Mouse (Mus musculus): ENCODE measurements around the gene Grb10. TPM values are rescaled to one million over a fixed set of nuclear protein-coding genes. Genes with fewer than 3 reads are reported as not detected.

The Grb10 gene
- polyA plus RNA-seq, 2 experiments: 243 to 644 TPM

DNA sequence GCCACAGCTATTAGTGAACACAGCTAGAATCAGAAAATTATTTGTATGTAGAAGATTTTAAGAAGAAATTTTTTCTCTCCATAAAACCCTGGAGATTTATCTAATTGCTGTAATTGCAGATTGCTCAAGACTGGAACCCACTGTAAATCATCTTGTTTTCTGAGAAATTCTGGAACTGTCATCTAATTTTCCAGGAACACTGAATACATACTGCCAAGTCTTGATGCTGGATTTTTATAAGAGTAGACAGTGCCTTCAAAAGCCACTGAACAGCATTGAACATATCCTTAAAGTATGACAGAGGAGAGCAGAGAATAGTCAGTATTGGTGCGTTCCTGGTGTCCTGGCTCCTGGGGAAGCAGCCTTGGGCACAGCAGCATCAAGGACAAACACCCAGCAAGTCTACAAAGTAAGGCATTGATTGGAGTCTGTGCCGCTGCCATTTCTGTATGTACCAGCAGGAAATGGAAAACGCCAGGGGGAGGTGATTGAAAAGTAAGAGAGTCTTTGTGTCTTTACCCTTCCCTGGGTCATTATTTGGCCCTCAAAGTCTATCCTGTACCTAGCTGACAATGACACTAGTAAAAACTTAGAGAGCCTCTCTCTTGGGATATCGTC, 38.1 kb downstream of the Grb10 start:
- TF ChIP-seq POLR2A (IDR thresholded peaks at IDR 0.05; ENCODE audit: borderline replicate concordance, extremely low read depth, insufficient read depth, insufficient read length): no peak
- Histone ChIP-seq H3K27ac (replicated peaks; ENCODE audit: low read depth, low read length) (no peak overlapping the region), H3K27me3 (ENCODE audit: control insufficient read depth, insufficient read depth, low read length) (no peaks in the 10 kb centered on the region), H3K4me3 (replicated peaks; ENCODE audit: low read length) (no peak overlapping the region), H3K4me2 (replicated peaks; ENCODE audit: low read depth, low read length, severe bottlenecking) (no peak overlapping the region), H3K4me1 (ENCODE audit: control insufficient read depth, insufficient read depth, low read length) (no peaks in the 10 kb centered on the region), H3K9ac (ENCODE audit: low read depth, low read length, severe bottlenecking) (no peak overlapping the region), H3K9me3 (ENCODE audit: control insufficient read depth, low read length) (no peaks in the 10 kb centered on the region), H3K36me3 (ENCODE audit: control insufficient read depth, insufficient read depth, low read length) (peaks cover 5% of the 10 kb centered on the region; the same call in 1 of the 2 replicates)
- no peak for ATAC-seq (ENCODE audit: low FRiP score, low read depth)
- no peak for DNase-seq (ENCODE audit: low spot score)
- WGBS: 87% methylated on average over 4 of the region's 4 CpGs

DNA sequence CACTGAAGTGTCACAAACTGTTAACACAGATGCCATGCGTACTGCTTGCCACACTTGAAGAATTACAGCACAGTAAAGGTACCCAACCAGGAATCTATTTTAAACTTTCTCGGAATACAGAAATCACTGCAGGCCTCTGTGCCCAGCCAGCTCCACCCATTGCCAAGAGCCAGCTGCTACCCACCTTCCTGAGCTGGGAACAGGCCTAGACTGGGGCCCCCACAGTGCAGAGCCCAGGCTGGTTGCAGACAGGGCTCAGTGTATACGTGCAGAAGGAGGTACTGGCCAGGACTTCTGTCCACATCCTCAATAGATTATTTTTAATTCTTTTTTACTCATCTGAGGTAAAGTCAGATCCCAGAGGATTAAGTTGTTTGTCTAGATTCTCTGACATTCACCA, 39.6 kb downstream of the Grb10 start:
- H3K4me2 ChIP-seq (replicated peaks; ENCODE audit: low read depth, low read length, severe bottlenecking): no peak overlapping the region
- H3K4me3 ChIP-seq (replicated peaks; ENCODE audit: low read length): no peak overlapping the region
- no peaks in the 10 kb centered on the region for H3K4me1 ChIP-seq (ENCODE audit: control insufficient read depth, insufficient read depth, low read length)
- TF ChIP-seq POLR2A (IDR thresholded peaks at IDR 0.05; ENCODE audit: borderline replicate concordance, extremely low read depth, insufficient read depth, insufficient read length): no peak
- H3K9ac ChIP-seq (ENCODE audit: low read depth, low read length, severe bottlenecking): no peak overlapping the region
- H3K9me3 ChIP-seq (ENCODE audit: control insufficient read depth, low read length): no peaks in the 10 kb centered on the region
- peaks cover 5% of the 10 kb centered on the region; the same call in 1 of the 2 replicates for H3K36me3 ChIP-seq (ENCODE audit: control insufficient read depth, insufficient read depth, low read length)
- no peak overlapping the region for H3K27ac ChIP-seq (replicated peaks; ENCODE audit: low read depth, low read length)
- 81% methylated on average over 3 of the region's 3 CpGs for WGBS
- H3K27me3 ChIP-seq (ENCODE audit: control insufficient read depth, insufficient read depth, low read length): no peaks in the 10 kb centered on the region
- DNase-seq (ENCODE audit: low spot score) (no peak), ATAC-seq (ENCODE audit: low FRiP score, low read depth) (0 out of 2 replicates have a peak, but pooled peaks have one; percentile 7)

DNA sequence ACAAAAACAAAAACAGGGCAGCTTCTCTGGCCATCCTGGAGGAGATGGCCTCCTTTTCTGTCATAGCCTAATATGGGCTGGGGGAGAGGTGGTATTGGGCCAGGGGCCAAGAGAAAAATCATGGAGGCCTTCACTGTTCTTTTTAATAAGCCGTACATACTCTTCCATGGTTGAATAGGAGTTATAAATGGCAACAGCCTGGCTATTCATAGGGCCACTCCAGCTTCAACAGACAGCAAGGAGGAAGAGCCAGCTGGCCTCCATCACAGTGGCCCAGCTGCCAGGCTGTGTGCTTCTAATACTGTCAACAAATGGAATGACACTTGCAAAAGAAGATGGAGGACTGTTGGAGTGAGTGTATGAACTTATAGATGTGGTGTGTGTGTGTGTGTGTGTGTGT, 41.4 kb downstream of the Grb10 start:
- TF ChIP-seq POLR2A (IDR thresholded peaks at IDR 0.05; ENCODE audit: borderline replicate concordance, extremely low read depth, insufficient read depth, insufficient read length): no peak
- Histone ChIP-seq H3K36me3 (ENCODE audit: control insufficient read depth, insufficient read depth, low read length) (peaks cover 5% of the 10 kb centered on the region; the same call in 1 of the 2 replicates), H3K27me3 (ENCODE audit: control insufficient read depth, insufficient read depth, low read length) (no peaks in the 10 kb centered on the region), H3K27ac (replicated peaks; ENCODE audit: low read depth, low read length) (no peak overlapping the region), H3K4me1 (ENCODE audit: control insufficient read depth, insufficient read depth, low read length) (no peaks in the 10 kb centered on the region), H3K9ac (ENCODE audit: low read depth, low read length, severe bottlenecking) (no peak overlapping the region), H3K4me3 (replicated peaks; ENCODE audit: low read length) (no peak overlapping the region), H3K4me2 (replicated peaks; ENCODE audit: low read depth, low read length, severe bottlenecking) (no peak overlapping the region), H3K9me3 (ENCODE audit: control insufficient read depth, low read length) (no peaks in the 10 kb centered on the region)
- 71% methylated on average over 1 of the region's 1 CpGs for WGBS
- DNase-seq (ENCODE audit: low spot score) (no peak), ATAC-seq (ENCODE audit: low FRiP score, low read depth) (peak; percentile 28; the same call in 1 of the 2 replicates)

DNA sequence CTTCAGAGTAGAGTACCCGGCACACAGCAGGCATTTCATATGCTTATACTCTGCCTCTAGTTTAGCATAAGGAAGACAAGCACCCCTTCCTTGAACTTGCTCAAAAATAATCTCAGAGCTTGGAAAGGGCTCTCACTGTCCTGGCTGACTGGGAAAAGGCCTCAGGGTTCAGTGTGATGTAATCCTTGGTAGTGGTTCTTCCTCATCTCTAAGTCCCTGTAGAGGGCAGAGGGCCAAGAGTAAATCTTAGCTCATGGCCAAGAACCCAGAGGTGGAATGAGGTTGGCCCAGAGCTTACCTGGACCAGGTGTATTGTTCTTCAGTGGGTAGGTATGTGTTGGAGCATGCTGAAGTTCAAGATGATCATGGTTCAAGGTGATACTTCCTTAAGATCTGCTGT, 43.1 kb downstream of the Grb10 start:
- Histone ChIP-seq H3K9ac (ENCODE audit: low read depth, low read length, severe bottlenecking) (no peak overlapping the region), H3K36me3 (ENCODE audit: control insufficient read depth, insufficient read depth, low read length) (no peaks in the 10 kb centered on the region; the same call in 1 of the 2 replicates), H3K4me2 (replicated peaks; ENCODE audit: low read depth, low read length, severe bottlenecking) (no peak overlapping the region), H3K4me3 (replicated peaks; ENCODE audit: low read length) (no peak overlapping the region), H3K27me3 (ENCODE audit: control insufficient read depth, insufficient read depth, low read length) (no peaks in the 10 kb centered on the region), H3K27ac (replicated peaks; ENCODE audit: low read depth, low read length) (no peak overlapping the region), H3K4me1 (ENCODE audit: control insufficient read depth, insufficient read depth, low read length) (no peaks in the 10 kb centered on the region), H3K9me3 (ENCODE audit: control insufficient read depth, low read length) (no peaks in the 10 kb centered on the region)
- WGBS: 84% methylated on average over 1 of the region's 1 CpGs
- DNase-seq (ENCODE audit: low spot score) (no peak), ATAC-seq (ENCODE audit: low FRiP score, low read depth) (no peak)
- TF ChIP-seq POLR2A (IDR thresholded peaks at IDR 0.05; ENCODE audit: borderline replicate concordance, extremely low read depth, insufficient read depth, insufficient read length): no peak

DNA sequence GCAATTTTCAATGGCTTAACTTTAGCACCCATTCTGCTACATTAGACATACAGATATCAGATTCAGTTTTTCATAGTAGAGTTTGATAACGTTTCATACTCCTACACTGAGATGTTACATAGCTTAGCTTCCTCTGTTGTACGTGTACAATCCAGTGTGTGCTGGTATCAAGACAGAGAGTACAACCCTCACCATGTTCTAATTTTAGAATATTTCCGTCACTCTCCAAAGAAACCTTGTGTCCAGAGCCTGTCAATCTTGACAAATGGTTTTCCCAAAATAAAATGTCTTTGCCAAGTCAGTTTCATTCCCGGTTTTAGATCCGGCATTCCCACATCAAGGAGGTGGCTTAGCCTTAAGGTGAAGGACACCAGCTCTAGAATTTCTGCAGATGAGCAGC, 44.7 kb downstream of the Grb10 start:
- H3K4me1 ChIP-seq (ENCODE audit: control insufficient read depth, insufficient read depth, low read length): no peaks in the 10 kb centered on the region
- TF ChIP-seq POLR2A (IDR thresholded peaks at IDR 0.05; ENCODE audit: borderline replicate concordance, extremely low read depth, insufficient read depth, insufficient read length): no peak
- no peaks in the 10 kb centered on the region for H3K27me3 ChIP-seq (ENCODE audit: control insufficient read depth, insufficient read depth, low read length)
- WGBS: 83% methylated on average over 5 of the region's 5 CpGs
- H3K9ac ChIP-seq (ENCODE audit: low read depth, low read length, severe bottlenecking): no peak overlapping the region
- DNase-seq (ENCODE audit: low spot score) (no peak), ATAC-seq (ENCODE audit: low FRiP score, low read depth) (no peak)
- H3K4me3 ChIP-seq (replicated peaks; ENCODE audit: low read length): no peak overlapping the region
- H3K4me2 ChIP-seq (replicated peaks; ENCODE audit: low read depth, low read length, severe bottlenecking): no peak overlapping the region
- no peaks in the 10 kb centered on the region for H3K36me3 ChIP-seq (ENCODE audit: control insufficient read depth, insufficient read depth, low read length)
- H3K9me3 ChIP-seq (ENCODE audit: control insufficient read depth, low read length): no peaks in the 10 kb centered on the region
- H3K27ac ChIP-seq (replicated peaks; ENCODE audit: low read depth, low read length): no peak overlapping the region
